Mouse (Mus musculus): ENCODE data around the gene Rpp30. TPM values are rescaled to one million over a fixed set of nuclear protein-coding genes. Genes with fewer than 3 reads are reported as not detected.

Gene Rpp30
- polyA plus RNA-seq (2012; rRNA removed), result 0.32 and 0.44 TPM in 2 replicates

DNA sequence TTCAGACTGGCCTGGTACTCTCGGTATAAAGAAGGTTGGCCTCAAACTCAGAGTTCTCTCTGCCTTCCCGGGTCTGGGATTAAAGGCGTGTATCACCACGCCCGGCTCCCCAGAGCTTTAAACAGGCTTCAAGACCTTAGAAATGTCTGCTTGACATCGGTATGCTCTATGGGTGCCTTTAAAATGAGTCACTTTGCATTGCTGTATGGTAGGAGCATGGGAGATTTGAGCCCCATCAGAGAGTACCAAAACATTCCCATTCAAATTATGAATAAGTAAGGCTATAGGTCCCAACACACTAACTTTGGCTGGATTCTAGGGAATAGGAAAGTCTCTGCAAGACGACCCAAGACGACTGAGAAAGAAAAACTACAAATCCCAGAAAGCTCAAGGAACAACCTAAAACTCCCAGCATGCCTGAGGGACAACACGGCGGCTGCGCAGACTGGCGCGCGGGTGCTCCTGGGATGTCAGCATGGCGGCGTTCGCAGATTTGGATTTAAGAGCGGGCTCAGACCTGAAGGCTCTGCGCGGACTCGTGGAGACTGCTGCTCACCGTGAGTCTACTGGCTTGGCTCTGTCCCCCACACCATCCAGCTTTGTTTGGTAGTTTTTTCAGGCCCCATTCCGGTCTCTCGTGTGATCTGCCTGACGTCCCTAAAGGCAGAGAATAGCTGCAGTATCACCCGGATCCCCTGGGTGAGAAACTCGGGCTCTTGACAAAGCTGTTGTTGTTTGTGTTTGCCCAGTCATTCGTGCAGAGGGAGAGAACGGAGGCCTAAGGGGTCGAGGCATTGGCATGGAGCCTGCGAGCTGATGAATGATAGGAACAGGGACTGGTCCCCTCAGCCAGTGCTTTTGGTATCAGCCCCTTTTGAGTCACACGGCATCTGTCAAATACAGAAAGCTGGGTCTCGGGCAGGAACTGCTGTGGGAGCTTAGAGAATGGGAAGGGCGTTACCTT is at the start of gene Rpp30:
Rpp30 (plus strand) TSS at position 455 of the 964 bp plus-strand sequence.
- 1% methylated on average over 34 of the region's 34 CpGs for WGBS
- Histone ChIP-seq H3K27me3 (ENCODE audit: control insufficient read depth, insufficient read depth, low read length) (no peaks in the 10 kb centered on the region), H3K27ac (ENCODE audit: insufficient read depth, low read depth, low read length) (peak within 1 kb of the TSS; percentile 32; the same call in 1 of the 2 replicates)

DNA sequence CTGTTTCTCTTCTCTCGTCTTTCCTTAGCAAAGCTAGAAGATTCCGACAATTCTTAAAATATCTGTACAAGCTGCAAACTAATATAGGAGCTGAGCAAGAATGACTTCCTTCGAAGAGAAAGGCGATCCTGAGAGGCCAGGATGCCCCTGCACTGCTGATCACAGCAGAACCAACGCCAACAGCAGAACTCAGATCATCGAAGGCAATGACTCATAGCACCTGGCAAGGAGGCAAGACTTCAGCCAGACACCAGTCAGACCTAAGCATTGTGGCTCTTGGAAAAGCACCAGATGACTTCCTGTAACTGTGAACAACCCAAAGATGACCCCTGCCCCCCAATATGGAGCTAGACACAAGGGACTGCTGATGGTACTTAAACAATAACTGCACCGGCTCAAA is 37.5 kb upstream of the Rpp30 start:
- H3K4me1 ChIP-seq (ENCODE audit: control insufficient read depth, insufficient read depth, insufficient read length, low read length), result no peaks in the 10 kb centered on the region
- WGBS, result 78% methylated on average over 7 of the region's 7 CpGs
- H3K4me3 ChIP-seq (ENCODE audit: low read depth, low read length), result no peak overlapping the region
- H3K27ac ChIP-seq (ENCODE audit: insufficient read depth, low read depth, low read length), result no peak overlapping the region
- no peaks in the 10 kb centered on the region for H3K27me3 ChIP-seq (ENCODE audit: control insufficient read depth, insufficient read depth, low read length)
- no peak for TF ChIP-seq POLR2A (IDR thresholded peaks at IDR 0.05; ENCODE audit: low read depth, low read length)
- no peak for TF ChIP-seq CTCF (IDR thresholded peaks at IDR 0.05; ENCODE audit: extremely low read depth, insufficient read length, insufficient replicate concordance, low read depth, low read length)
- no peaks in the 10 kb centered on the region for H3K36me3 ChIP-seq (ENCODE audit: control insufficient read depth, insufficient read depth, low read length)

More for the DNA sequence above, at the start of gene Rpp30:
- TF ChIP-seq POLR2A (IDR thresholded peaks at IDR 0.05; ENCODE audit: low read depth, low read length) (no peak; the same call in 1 of the 2 replicates), CTCF (IDR thresholded peaks at IDR 0.05; ENCODE audit: extremely low read depth, insufficient read length, insufficient replicate concordance, low read depth, low read length) (no peak)
- Histone ChIP-seq H3K4me3 (ENCODE audit: low read depth, low read length) (peak within 1 kb of the TSS; percentile 84), H3K36me3 (ENCODE audit: control insufficient read depth, insufficient read depth, low read length) (peaks cover 2% of the 10 kb centered on the region; the same call in 1 of the 2 replicates), H3K4me1 (ENCODE audit: control insufficient read depth, insufficient read depth, insufficient read length, low read length) (0 out of 2 replicates have a peak, but pooled peaks cover 2% of the 10 kb centered on the region)

DNA sequence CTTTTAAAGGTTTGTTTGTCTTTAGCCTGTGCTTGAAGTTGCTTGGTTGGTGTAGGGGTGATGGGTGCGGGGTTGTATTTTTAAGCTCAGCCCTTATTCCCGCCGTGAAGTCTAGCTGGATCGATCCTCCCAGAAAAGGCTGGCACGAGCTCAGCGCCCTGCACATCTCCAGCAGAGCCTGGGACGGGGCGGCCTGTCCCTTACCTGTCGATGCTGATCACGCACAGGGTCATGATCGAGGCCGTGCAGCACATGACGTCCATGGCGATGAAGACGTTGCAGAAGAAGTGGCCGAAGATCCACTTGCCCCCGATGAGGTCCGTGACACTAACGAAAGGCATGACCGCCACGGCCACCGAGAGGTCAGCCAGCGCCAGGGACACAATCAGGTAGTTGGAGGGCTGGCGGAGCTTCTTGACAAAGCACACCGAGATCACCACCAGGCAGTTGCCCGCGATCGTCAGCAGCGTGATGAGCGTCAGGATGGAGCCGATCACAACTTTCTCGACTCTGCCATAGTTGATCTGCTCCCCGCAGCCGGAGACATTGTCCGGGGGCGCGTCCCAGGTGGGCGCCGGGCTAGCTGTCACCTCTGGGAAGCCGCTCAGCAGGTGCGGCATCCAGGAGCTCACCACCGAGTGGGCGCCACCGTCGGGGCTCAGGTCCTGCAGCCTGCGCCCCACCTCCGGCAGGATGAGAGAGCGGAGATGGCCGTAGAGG is 26.9 kb upstream of the Rpp30 start:
- Histone ChIP-seq H3K27ac (ENCODE audit: insufficient read depth, low read depth, low read length) (no peak overlapping the region), H3K27me3 (ENCODE audit: control insufficient read depth, insufficient read depth, low read length) (peaks cover 10% of the 10 kb centered on the region), H3K4me1 (ENCODE audit: control insufficient read depth, insufficient read depth, insufficient read length, low read length) (peaks cover 6% of the 10 kb centered on the region; the same call in 1 of the 2 replicates), H3K4me3 (ENCODE audit: low read depth, low read length) (peak overlapping the region; percentile 37), H3K36me3 (ENCODE audit: control insufficient read depth, insufficient read depth, low read length) (no peaks in the 10 kb centered on the region)
- 9% methylated on average over 49 of the region's 49 CpGs for WGBS
- no peak for TF ChIP-seq POLR2A (IDR thresholded peaks at IDR 0.05; ENCODE audit: low read depth, low read length)
- TF ChIP-seq CTCF (IDR thresholded peaks at IDR 0.05; ENCODE audit: extremely low read depth, insufficient read length, insufficient replicate concordance, low read depth, low read length), result no peak

DNA sequence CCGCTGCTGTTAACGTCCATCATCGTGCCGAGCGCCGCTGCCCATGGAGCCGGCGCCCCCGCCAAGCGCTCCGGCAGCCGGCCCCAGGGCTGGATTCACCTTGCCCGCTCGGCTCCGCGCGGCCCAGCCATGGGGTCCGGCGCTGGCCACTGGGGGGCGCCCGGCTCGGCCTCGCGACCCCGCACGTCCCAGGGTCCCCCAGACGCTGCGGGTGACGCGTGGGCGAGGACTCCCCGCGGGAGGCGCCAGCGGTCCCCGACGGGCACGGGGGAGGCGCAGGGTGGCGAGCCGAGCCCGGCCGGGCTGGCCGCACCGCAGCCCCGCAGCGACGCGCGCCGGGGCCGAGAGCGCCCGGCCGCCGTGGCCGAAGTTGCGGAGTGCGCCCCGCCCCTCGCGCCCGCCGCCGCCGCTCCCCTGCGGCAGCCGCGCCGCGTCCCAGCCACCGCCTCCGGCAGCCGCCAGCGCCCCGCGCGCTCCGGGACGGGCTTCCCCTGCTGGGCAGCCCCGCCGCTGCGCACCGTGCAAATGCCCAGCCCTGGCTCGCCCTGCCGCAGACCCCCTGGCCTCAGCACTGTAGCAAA is 26.2 kb upstream of the Rpp30 start, which contains the start of gene Htr7:
Htr7 (minus strand) TSS at position 277 of the 581 bp plus-strand sequence.
- WGBS, result 7% methylated on average over 84 of the region's 86 CpGs
- H3K4me3 ChIP-seq (ENCODE audit: low read depth, low read length), result peak within 1 kb of the TSS; percentile 37
- TF ChIP-seq CTCF (IDR thresholded peaks at IDR 0.05; ENCODE audit: extremely low read depth, insufficient read length, insufficient replicate concordance, low read depth, low read length), result no peak
- no peak for TF ChIP-seq POLR2A (IDR thresholded peaks at IDR 0.05; ENCODE audit: low read depth, low read length)
- H3K27me3 ChIP-seq (ENCODE audit: control insufficient read depth, insufficient read depth, low read length), result peaks cover 10% of the 10 kb centered on the region
- no peak within 1 kb of the TSS for H3K27ac ChIP-seq (ENCODE audit: insufficient read depth, low read depth, low read length)
- H3K4me1 ChIP-seq (ENCODE audit: control insufficient read depth, insufficient read depth, insufficient read length, low read length), result peaks cover 6% of the 10 kb centered on the region; the same call in 1 of the 2 replicates
- H3K36me3 ChIP-seq (ENCODE audit: control insufficient read depth, insufficient read depth, low read length), result no peaks in the 10 kb centered on the region

DNA sequence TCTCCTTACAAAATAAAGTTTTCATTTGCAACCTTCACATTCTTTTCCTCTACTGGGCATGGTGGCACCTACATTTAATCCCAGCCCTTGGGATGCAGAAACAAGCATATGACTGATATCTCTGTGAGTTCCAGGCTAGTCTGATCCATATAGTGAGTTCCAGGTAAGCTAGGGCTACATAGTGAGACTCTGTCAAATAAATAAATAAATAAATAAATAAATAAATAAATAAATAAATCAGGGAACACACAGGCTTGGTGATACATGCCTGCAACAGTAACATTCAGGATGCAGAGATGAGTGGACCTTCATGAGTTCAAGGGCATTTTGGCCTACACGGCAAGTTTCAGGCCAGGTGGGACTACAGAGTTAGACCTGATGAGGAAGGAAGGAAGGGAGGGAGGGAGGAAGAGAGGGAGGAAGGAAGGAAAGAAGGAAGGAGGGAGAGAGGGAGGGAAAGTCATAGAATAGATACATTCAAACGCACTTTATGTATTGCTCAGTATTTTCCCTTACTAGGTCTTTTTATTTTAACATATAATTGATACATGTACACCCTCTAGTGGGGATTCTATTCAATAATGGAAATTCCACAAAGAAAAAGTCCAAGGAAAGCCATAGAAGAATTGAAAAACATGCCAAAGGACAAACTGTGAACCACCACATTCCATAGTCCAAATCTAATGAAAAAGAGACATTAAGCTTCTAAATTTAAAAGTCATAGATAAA is 20.6 kb upstream of the Rpp30 start:
- H3K4me3 ChIP-seq (ENCODE audit: low read depth, low read length), result no peak overlapping the region
- no peaks in the 10 kb centered on the region for H3K27me3 ChIP-seq (ENCODE audit: control insufficient read depth, insufficient read depth, low read length)
- TF ChIP-seq POLR2A (IDR thresholded peaks at IDR 0.05; ENCODE audit: low read depth, low read length) (no peak), CTCF (IDR thresholded peaks at IDR 0.05; ENCODE audit: extremely low read depth, insufficient read length, insufficient replicate concordance, low read depth, low read length) (no peak)
- H3K4me1 ChIP-seq (ENCODE audit: control insufficient read depth, insufficient read depth, insufficient read length, low read length), result no peaks in the 10 kb centered on the region
- no peaks in the 10 kb centered on the region for H3K36me3 ChIP-seq (ENCODE audit: control insufficient read depth, insufficient read depth, low read length)
- 51% methylated on average over 2 of the region's 2 CpGs for WGBS
- H3K27ac ChIP-seq (ENCODE audit: insufficient read depth, low read depth, low read length), result no peak overlapping the region

DNA sequence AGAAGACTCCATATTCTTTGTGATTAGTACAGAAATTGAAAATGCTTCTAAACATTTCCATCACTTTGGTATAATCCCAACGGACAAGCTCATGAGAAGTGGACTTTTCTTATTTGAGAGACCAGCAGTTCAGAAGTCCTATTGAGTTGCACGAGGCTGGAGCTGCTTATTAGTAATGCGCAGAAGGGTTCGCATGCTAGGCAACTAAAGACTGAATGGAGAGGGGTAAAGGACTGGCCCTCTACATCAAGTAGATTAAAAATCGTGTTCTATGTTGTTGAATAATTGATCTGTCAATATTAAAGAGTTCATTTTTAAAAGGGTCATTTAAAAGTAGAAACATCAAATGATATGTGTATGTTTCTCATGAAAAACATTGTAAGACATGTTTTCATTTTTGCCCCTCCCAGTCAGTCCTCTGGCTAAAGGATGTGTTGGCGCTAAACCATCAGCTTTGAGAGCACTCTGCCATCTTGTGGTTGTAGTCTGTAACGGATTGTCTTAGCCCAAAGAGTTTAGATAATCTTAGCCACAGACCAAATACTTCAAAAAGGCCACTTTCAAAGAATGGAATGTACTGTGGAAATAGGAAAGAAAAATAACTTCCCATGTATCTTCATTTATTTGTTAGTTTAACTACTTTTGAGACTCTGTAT is 782 bp upstream of the Rpp30 start:
- TF ChIP-seq POLR2A (IDR thresholded peaks at IDR 0.05; ENCODE audit: low read depth, low read length) (no peak), CTCF (IDR thresholded peaks at IDR 0.05; ENCODE audit: extremely low read depth, insufficient read length, insufficient replicate concordance, low read depth, low read length) (no peak)
- Histone ChIP-seq H3K4me1 (ENCODE audit: control insufficient read depth, insufficient read depth, insufficient read length, low read length) (0 out of 2 replicates have a peak, but pooled peaks cover 2% of the 10 kb centered on the region), H3K27me3 (ENCODE audit: control insufficient read depth, insufficient read depth, low read length) (no peaks in the 10 kb centered on the region), H3K36me3 (ENCODE audit: control insufficient read depth, insufficient read depth, low read length) (no peaks in the 10 kb centered on the region), H3K27ac (ENCODE audit: insufficient read depth, low read depth, low read length) (no peak overlapping the region), H3K4me3 (ENCODE audit: low read depth, low read length) (peak overlapping the region; percentile 54)
- WGBS, result 50% methylated on average over 7 of the region's 7 CpGs

Data from small intestine, adult 2 months (tissue).